Mouse (Mus musculus): ENCODE measurements around the gene Rem1. TPM values are rescaled to one million over a fixed set of nuclear protein-coding genes. Genes with fewer than 3 reads are reported as not detected.

Gene Rem1
- 1 to 10 TPM in 1 of 2 experiments, under 1 TPM in 1; 0.42 to 2.0 TPM for total RNA-seq (2021)
- long read RNA-seq, experiment 1, result 0 reads
- long read RNA-seq, experiment 2, result 0 reads

DNA sequence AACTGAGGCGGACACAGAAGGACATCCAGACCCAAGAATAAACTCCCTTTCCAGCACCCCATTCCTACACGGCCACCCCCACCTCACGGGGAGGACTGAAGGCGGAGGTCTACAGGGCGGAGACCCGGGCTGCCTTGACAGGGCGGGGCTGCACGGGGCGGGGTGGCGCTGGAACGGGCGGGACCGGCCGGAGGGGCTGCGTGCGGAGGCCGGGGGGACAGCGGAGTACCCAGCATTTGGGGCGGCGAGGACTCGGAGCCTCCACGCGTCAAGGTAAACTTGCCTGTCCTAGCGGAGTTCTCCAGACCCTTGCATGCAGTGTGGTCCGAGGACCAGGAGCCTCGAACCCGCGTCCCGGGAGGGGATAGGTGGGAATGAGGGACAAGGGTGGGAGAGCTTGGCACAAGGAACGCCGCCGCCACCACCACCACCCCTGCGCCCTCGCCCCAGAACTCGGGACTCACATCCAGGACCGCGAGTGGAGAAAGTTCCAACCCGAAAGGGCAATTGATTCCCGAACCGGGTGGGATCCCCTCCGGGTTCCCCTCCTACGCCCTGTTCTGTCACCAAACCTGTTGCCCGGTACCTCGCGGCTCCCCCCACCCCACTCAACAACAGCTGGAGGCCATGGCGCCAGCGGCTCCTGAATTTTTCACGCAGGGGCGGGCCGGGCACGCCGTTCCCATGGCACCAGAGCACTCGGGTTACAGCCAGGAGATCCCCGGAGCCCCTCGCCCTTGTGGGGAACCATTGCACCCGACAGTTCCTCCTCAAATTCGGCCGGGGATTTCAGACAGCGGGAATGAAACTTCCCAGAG, at the start of gene Rem1:
Rem1 (plus strand) TSS at position 178 of the 818 bp plus-strand sequence.
- no peak for TF ChIP-seq CTCF (conservative IDR thresholded peaks at IDR 0.05)
- Histone ChIP-seq H3K27ac (no peak within 1 kb of the TSS), H3K4me3 (peak within 1 kb of the TSS; percentile 42)
- no peak for DNase-seq (ENCODE audit: low spot score in 2 of 2)

DNA sequence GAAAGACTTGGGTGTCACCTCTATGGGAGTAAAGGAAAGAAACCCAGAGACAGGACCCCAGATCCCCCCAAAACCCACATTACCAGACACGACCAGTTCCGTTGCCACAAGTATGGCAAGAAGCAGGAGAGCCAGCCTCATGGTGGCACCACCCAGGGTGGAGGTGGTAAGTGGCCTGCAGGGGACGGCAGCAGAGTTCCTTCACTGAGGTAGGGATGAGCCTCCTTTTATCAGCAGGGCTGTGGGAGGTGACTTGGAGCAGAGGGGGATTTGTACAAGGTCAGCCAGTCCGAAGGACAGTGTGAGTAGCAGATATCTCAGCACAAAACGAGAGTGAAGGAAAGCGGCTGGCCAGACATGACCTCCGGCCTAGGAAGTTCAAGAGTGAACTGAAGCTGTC, 46.6 kb upstream of the Rem1 start, which contains the start of gene Defb19:
Defb19 (minus strand) TSS at position 206 of the 400 bp plus-strand sequence.
- no peak for TF ChIP-seq CTCF (conservative IDR thresholded peaks at IDR 0.05)
- Histone ChIP-seq H3K27ac (no peak within 1 kb of the TSS), H3K4me3 (no peak within 1 kb of the TSS)
- DNase-seq (ENCODE audit: low spot score in 2 of 2), result no peak

- Histone ChIP-seq H3K4me3 (no peak overlapping the region), H3K27ac (no peak overlapping the region)
- TF ChIP-seq CTCF (conservative IDR thresholded peaks at IDR 0.05), result no peak
- DNase-seq (ENCODE audit: low spot score in 2 of 2), result no peak
Measured at GRCm38 (mm10) chr2:152580612-152581011, 46.1 kb upstream of the Rem1 start.

- peak; percentile 69 for TF ChIP-seq CTCF (conservative IDR thresholded peaks at IDR 0.05)
- DNase-seq (ENCODE audit: low spot score in 2 of 2), result peak in 1 of 2 experiments; percentile 16
- Histone ChIP-seq H3K27ac (no peak overlapping the region), H3K4me3 (no peak overlapping the region)
Measured at GRCm38 (mm10) chr2:152586926-152587560, 39.7 kb upstream of the Rem1 start.

DNA sequence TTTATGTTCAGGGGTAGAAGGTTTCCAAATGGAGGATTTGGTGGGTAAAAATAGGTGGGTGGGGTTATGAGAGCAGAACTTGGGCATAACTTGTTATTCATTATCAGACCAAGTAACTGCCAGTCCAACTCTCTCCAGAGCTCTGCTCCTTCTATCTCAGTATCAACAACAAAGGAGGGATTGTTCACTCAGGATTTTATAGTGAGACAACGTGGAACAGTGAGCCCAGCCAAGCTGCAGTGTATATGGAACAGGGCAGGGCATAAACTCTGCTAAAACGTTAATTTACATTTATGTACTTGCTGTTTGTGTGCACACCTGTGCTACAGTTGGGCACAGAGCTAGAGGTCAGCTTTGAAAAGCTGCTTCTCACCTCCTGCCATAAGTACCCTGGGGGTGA, 38.3 kb upstream of the Rem1 start:
- no peak for DNase-seq (ENCODE audit: low spot score in 2 of 2)
- Histone ChIP-seq H3K27ac (no peak overlapping the region), H3K4me3 (no peak overlapping the region)
- no peak for TF ChIP-seq CTCF (conservative IDR thresholded peaks at IDR 0.05)

DNA sequence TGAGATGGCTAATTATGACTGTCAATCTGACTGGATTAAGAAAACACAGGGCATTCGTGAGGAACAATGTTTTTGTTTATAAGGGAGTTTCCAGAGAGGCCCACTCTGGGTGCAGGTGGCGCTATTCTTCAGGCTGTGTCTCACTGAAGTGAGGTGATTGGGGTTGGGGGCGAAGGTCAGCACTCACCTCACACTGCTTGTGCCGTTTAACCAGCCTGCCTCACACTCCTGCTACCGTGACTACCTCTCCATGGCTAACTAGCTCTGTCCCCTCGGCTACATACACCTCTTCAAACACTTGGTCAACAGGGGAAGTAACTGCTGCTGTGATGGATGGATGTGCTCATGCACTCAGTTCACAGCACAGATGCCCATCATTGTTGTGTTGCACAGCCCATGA, 37.7 kb upstream of the Rem1 start:
- TF ChIP-seq CTCF (conservative IDR thresholded peaks at IDR 0.05), result no peak
- no peak overlapping the region for H3K4me3 ChIP-seq
- DNase-seq (ENCODE audit: low spot score in 2 of 2), result no peak
- no peak overlapping the region for H3K27ac ChIP-seq

DNA sequence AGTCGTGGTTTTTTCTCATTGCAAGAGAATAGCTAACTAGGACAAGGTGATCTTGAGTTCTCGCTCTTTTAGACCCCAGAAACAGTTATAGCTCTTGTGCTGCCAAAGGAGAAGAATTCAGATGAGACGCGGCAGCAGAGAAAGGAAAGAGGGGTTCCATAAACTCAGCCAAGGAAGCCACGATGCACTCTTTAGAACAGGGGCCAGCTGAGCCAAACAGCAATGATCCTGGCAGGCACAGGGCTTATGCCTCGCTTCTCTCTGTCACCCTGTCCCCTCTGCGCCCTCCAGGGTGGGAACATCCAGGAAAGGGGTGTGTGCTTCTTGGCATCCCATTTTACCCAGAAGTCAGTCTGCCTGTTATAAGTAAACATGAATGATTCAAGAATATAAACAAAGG, 27.5 kb upstream of the Rem1 start, which contains the start of gene Defb45:
Defb45 (minus strand) TSS at position 101 of the 400 bp plus-strand sequence.
- Histone ChIP-seq H3K4me3 (no peak within 1 kb of the TSS), H3K27ac (no peak within 1 kb of the TSS)
- DNase-seq (ENCODE audit: low spot score in 2 of 2), result no peak
- no peak for TF ChIP-seq CTCF (conservative IDR thresholded peaks at IDR 0.05)

DNA sequence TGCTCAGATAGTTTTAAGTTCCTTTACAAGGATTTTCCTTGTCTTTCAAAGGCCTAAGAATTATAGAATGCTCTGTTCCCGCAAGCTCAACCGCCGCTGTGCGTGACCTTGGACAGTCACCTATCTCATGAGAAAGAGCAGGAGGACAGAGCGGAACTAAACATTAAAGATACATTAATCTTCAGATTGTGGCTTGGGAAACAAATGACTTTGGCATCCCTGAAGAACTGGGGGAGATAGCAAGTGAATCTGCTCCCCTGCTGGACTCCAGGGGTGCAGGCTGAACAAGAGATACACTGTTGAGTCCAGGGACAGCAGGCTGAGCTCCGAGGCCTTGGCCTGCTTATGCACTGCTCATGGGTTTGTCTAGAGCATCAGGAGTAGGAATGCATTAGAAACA, 26.7 kb upstream of the Rem1 start:
- H3K27ac ChIP-seq, result no peak overlapping the region
- no peak for DNase-seq (ENCODE audit: low spot score in 2 of 2)
- no peak overlapping the region for H3K4me3 ChIP-seq
- no peak for TF ChIP-seq CTCF (conservative IDR thresholded peaks at IDR 0.05)

GRCm38 (mm10) chr2:152601275-152601960, 25.3 kb upstream of the Rem1 start:
- H3K4me3 ChIP-seq, result no peak overlapping the region
- TF ChIP-seq CTCF (conservative IDR thresholded peaks at IDR 0.05), result peak; percentile 52
- no peak for DNase-seq (ENCODE audit: low spot score in 2 of 2)
- no peak overlapping the region for H3K27ac ChIP-seq

DNA sequence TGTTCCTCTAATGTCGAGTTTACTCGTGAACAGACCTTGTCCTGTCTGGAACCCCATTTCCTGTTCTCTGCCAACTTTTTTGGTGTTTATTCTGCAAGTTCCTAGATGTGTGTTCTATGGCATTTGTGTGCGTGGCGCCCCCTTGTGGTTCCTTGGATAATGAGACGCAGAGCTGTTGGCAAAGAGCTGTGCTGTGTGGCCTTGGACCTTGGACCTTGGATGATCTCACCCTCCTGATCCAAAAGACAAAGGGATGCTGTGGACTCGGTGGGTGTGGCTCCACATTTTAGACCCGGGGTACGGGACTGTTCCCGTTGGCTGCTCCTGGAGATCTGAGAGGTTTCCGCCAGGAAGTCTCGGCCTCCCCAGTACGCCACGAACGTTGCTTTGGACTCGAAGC, 22.7 kb upstream of the Rem1 start, which contains the start of gene Defb36:
Defb36 (plus strand) TSS at position 271 of the 400 bp plus-strand sequence.
- H3K27ac ChIP-seq, result no peak within 1 kb of the TSS
- no peak within 1 kb of the TSS for H3K4me3 ChIP-seq
- peak; percentile 77 for TF ChIP-seq CTCF (conservative IDR thresholded peaks at IDR 0.05)
- DNase-seq (ENCODE audit: low spot score in 2 of 2), result peak in 1 of 2 experiments; percentile 22

GRCm38 (mm10) chr2:152607746-152608145, 19.0 kb upstream of the Rem1 start:
- no peak overlapping the region for H3K27ac ChIP-seq
- no peak for DNase-seq (ENCODE audit: low spot score in 2 of 2)
- no peak for TF ChIP-seq CTCF (conservative IDR thresholded peaks at IDR 0.05)
- H3K4me3 ChIP-seq, result no peak overlapping the region

- H3K4me3 ChIP-seq, result no peak overlapping the region
- H3K27ac ChIP-seq, result no peak overlapping the region
- TF ChIP-seq CTCF (conservative IDR thresholded peaks at IDR 0.05), result peak; percentile 18; the same call in 1 of the 2 replicates
- no peak for DNase-seq (ENCODE audit: low spot score in 2 of 2)
Measured at GRCm38 (mm10) chr2:152608719-152609118, 18.0 kb upstream of the Rem1 start.

DNA sequence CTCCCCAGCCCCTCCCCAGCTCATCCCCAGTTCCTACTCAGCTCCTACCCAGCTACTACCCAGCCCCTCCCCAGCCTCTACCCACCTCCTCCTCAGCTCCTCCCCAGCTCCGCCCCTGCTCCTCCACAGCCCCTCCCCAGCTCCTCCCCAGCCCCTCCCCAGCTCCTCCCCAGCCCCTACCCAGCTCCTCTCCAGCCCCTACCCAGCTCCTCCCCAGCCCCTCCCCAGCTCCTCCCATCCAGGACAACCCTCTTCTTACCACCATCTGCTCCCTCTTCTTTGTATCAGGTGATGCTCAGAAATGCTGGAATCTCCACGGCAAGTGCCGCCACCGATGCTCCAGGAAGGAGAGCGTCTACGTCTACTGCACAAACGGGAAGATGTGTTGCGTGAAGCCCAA, 14.6 kb upstream of the Rem1 start:
- peak in 1 of 2 experiments; percentile 17 for DNase-seq (ENCODE audit: low spot score in 2 of 2)
- TF ChIP-seq CTCF (conservative IDR thresholded peaks at IDR 0.05), result no peak
- H3K4me3 ChIP-seq, result peak overlapping the region; percentile 11; the same call in 1 of the 2 replicates
- no peak overlapping the region for H3K27ac ChIP-seq

Measured in layer of hippocampus, adult 2 months (tissue).